Mouse (Mus musculus) embryonic fibroblast, embryonic 13.5 days (primary cell): ENCODE measurements at regions not wholly inside any gene's neighbourhood (a gene's known extent, or its start where the extent isn't known, plus 50 kb on each side); places are given as distances from the start of the nearest gene placed in this dataset.

ENCODE experiments used
- CTCF ChIP-seq: IDR thresholded peaks from 2 replicates; pipeline ENCODE4 v1.5.1; 2011; ENCODE audit warnings: mild to moderate bottlenecking, control low read depth, low read length, moderate library complexity, borderline replicate concordance; ENCODE audit not compliant: insufficient read depth
- POLR2A ChIP-seq: IDR thresholded peaks from 2 replicates; pipeline ENCODE4 v1.6.1; 2011; ENCODE audit warnings: low read depth, mild to moderate bottlenecking, control low read depth, low read length, moderate library complexity

DNA sequence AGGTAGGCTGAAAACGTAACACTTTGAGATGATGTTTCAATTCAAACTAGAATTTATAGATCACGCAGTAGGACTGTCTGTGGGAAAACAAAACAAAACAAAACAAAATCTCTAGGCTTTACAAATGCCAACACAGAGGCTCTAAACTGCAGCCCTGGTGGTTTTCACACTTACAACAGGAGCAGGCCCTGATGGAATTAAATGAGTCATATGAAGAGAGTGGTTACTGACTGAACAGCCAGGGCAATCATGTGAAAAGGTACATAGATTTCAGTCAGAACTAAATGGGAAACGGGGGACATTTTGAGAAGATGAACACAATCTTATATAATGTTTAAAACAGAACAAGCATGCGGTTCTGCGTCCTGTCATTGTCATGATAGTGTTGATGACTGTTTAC lies 476.6 kb upstream of the Adgrl2 start:
- TF ChIP-seq CTCF: no peak
- no peak for TF ChIP-seq POLR2A
